Mouse (Mus musculus): Measurements from ENCODE around the gene Atp1b1.

- TF ChIP-seq EP300 (IDR thresholded peaks at IDR 0.05; ENCODE audit: insufficient read depth, low read depth, low read length) = no peak
- TF ChIP-seq POLR2A (IDR thresholded peaks at IDR 0.05; ENCODE audit: insufficient read depth, low read length) = no peak
Measured at GRCm38 (mm10) chr1:164440230-164440629, 17.9 kb downstream of the Atp1b1 start.

Measured in ES-Bruce4 (cell line).